Mouse (Mus musculus): ENCODE data around the gene Igsf9. TPM values are rescaled to one million over a fixed set of nuclear protein-coding genes. Genes with fewer than 3 reads are reported as not detected.

Gene Igsf9
- polyA plus RNA-seq, 2 experiments from 2014 or later: not detected

- no peak for ATAC-seq
Observed at GRCm38 (mm10) chr1:172469373-172469772, 12.2 kb upstream of the Igsf9 start.

GRCm38 (mm10) chr1:172469810-172470448 lies 11.7 kb upstream of the Igsf9 start:
- ATAC-seq: no peak

DNA sequence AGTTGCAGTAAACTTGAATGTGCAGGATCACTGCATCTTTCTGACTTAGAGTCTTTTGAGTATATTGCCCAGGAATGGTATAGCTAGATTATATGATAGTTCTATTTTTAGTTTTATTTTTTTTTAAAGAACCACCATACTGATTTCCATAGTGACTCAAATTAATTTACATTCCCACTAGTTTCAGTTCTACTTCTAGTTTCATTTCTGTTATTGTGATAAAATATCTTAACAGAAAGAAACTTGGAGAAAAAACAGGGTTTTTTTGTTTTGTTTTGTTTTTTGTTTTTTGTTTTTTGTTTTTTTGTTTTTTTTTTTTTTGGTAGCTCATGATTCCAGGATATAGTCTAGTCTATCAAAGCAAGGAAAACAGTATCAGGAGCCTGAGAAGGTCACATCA lies 8.7 kb upstream of the Igsf9 start:
- no peak for ATAC-seq

- ATAC-seq: no peak
Observed at GRCm38 (mm10) chr1:172474196-172474595, 7.4 kb upstream of the Igsf9 start.

DNA sequence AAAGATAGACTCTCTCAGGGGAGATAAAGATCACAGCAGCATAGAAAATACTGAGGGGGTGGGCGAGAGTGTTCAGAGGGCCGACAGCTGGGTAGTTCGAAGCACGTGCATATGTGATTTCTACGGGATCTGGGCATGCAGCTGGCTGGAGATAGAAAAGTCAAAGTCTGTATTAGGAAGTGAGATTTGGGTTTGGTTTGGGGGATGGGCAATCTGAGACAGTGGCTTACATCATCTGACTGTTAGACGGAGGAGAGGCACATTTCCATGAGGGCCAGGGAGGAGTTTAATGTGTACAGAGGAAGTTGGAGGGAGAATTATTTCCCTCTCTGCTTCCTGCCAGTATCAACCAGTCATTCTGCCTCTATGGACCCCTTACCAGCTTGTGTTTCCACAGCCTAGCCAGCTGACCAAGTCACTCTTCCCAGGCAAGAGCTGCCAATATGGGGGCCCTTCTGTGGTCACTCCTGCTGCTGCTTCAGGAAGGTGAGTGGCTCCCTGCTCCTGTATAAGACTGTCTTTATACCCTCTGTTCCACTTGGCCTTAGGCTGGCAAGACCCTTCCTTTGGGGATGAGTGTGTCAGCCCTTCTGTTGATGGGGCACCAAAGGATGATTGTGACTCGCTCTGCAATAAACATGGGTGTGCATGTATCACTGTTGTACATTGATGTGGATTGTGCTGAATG lies 6.4 kb upstream of the Igsf9 start, which contains the start of gene Slamf9:
Gene Slamf9, plus strand, starts transcription at position 305 of the 688 bp plus-strand sequence.
- no peak for ATAC-seq

GRCm38 (mm10) chr1:172478020-172478419 lies 3.6 kb upstream of the Igsf9 start:
- ATAC-seq: no peak

DNA sequence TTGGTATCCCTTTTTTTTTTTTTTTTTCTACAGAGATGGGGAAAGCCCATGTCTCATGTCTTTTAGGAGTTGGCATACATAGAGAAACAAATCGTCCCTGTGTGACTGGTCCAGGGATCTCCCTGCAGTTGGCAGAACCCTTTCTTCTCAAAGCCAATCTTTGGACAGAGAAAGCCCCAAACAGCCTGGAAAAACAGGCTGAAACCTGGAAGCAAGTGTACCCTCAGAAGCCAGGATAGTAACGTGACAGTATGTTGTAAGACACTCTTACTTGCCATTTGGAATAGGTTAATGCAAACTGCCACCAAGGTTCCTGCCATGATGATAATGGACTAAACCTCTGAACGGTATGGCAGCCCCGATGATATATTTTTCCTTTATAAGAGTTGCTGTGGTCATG lies 1.2 kb upstream of the Igsf9 start:
- ATAC-seq: no peak

DNA sequence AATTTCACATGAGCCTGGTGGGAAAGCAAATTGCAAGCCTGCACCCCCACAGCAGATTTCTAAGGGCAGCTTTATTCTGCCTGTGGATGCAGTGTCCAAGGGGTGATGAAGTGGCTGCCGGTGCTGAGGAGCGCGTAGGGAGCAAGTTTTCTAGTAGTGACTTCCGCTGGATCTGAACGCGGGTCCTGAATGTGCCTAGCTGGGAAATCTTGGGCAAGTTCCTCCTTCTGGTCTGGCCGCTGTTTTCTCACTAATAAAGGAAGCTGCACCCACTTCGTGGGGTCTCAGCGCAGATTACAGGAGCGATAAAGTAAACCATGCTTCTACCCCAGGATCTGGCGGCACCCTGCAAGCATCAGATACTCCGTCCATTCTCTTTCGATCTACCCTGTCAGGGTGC lies 477 bp upstream of the Igsf9 start:
- no peak for ATAC-seq

- no peak for ATAC-seq
Observed at GRCm38 (mm10) chr1:172482518-172483360, 1.2 kb downstream of the Igsf9 start.

DNA sequence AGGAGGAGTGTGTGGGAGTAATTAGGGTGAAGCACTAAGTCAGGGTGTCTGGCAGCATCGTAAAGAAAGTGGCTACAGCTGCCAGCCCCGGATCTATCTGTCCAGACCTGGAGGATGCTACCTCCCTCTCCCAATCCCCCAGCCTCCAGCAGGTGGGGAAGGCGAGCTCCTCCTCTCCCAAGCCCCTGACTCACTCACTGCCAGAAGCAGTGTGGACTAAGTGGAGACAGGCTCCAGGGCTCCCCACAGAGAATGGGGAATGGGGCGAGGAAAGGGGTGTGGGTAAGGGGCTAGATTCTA lies 1.7 kb downstream of the Igsf9 start:
- no peak for ATAC-seq

GRCm38 (mm10) chr1:172484236-172484635 lies 2.6 kb downstream of the Igsf9 start:
- no peak for ATAC-seq

DNA sequence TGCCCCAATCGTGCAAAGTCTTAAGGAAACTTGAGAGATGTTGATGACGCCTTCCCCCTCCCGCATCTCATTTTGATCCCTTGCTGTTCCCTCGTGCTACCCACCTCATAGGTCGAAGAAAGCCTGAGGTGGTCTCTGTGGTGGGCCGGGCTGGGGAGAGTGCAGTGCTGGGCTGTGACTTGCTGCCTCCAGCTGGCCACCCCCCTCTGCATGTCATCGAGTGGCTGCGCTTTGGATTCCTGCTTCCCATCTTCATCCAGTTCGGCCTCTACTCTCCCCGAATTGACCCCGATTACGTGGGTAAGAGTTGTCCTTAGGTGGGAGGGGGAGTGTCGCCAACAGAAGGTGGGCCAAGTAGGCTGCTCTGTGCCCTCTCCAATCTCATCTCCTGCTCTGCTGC lies 3.1 kb downstream of the Igsf9 start:
- no peak for ATAC-seq

- ATAC-seq: no peak
Observed at GRCm38 (mm10) chr1:172485821-172486220, 4.2 kb downstream of the Igsf9 start.

DNA sequence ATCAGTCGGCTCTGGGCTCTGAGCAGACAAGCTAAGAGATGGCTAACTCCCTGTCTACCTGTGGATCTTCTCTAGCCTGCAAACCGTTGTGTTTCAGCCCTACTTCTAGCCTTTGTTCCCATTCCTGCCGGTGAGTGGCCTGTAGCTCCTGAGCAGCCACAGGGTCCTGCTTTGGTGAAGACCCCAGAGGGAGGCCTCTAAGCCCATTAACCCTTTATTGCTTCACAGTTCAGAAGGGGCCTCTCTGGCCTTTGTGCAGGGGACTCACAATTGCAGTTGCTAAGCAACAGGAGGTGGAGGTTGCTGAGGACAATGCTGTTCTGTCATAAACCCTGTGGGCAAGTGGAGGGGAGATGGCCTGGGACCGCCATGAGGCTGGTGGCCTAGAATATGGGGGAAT lies 4.6 kb downstream of the Igsf9 start:
- no peak for ATAC-seq

- no peak for ATAC-seq
Observed at GRCm38 (mm10) chr1:172486651-172487050, 5.1 kb downstream of the Igsf9 start.

- ATAC-seq: no peak
Observed at GRCm38 (mm10) chr1:172487859-172488258, 6.3 kb downstream of the Igsf9 start.

GRCm38 (mm10) chr1:172488831-172489230 lies 7.2 kb downstream of the Igsf9 start:
- ATAC-seq: no peak

GRCm38 (mm10) chr1:172489585-172490250 lies 8.1 kb downstream of the Igsf9 start:
- ATAC-seq: no peak

DNA sequence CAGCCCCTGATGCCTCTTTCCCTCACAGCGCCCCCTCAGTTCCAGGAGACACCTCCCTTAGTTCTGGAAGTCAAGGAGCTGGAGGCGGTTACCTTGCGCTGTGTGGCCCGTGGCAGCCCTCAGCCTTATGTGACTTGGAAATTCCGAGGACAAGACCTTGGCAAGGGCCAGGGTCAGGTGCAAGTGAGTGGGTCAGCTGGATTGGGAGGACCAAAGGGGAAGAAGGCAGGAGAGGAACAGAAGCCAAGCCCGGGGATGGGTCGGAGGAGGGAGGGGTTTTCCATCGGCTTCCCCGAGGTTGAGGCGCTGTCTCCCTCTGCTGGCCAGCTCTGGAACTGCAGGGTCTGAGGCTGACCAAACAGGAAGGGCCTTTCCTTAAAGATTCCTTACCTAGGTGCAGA lies 8.7 kb downstream of the Igsf9 start:
- ATAC-seq: peak; percentile 74

- ATAC-seq: no peak
Observed at GRCm38 (mm10) chr1:172492047-172492446, 10.5 kb downstream of the Igsf9 start.

GRCm38 (mm10) chr1:172493516-172493915 lies 11.9 kb downstream of the Igsf9 start:
- no peak for ATAC-seq

DNA sequence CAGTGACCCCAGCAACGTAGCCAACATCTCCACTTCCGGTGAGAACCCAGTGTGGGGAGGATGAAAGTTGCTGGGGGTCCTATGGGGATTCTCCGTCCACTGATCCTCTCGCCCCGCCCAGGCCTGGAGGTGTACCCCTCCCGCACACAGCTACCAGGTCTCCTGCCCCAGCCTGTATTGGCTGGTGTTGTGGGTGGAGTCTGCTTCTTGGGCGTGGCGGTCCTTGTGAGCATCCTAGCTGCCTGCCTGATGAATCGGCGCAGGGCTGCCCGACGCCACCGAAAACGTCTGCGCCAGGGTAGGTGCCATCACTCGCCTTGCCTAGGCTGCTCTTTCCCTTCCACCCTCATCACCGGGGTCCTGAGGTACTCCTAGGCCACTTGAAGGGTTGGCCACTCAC lies 14.4 kb downstream of the Igsf9 start:
- no peak for ATAC-seq

- no peak for ATAC-seq
Observed at GRCm38 (mm10) chr1:172497428-172497827, 15.8 kb downstream of the Igsf9 start.
